Mouse (Mus musculus) left cerebral cortex, adult 8-10 months (tissue): Measurements from ENCODE around the gene Zbtb22. TPM values are rescaled to one million over a fixed set of nuclear protein-coding genes. Genes with fewer than 3 reads are reported as not detected.
"Not testable (repeated sequence)": the region's sequence is repeated elsewhere in the genome, so short reads cannot be mapped to it uniquely, and the experiment has no call there.

Experiments used
- DNase-seq, 2 experiments: peaks; one replicate each; pipeline ENCODE4 v3.0.0; 2022; ENCODE audit warnings: low spot score in 2 of 2
- total RNA-seq, 4 experiments: library from RNA; stranded (reverse); gene quantifications; 2 replicates each; pipeline ENCODE4 v1.2.4; 2022

Gene Zbtb22
- total RNA-seq, 4 experiments from 2014 or later = 36.8 to 44.6 (median 41.3) TPM

- not testable (repeated sequence) for DNase-seq
These were observed 11.6 kb upstream of the Zbtb22 start for GRCm38 (mm10) chr17:33903911-33904651.

- DNase-seq = not testable (repeated sequence)
These were observed 10.9 kb upstream of the Zbtb22 start, which contains the start of gene Platr17 for GRCm38 (mm10) chr17:33904835-33905234. Gene Platr17, plus strand, starts transcription at chr17:33905135.

- DNase-seq = peak in 1 of 2 experiments; percentile 63
These were observed 7.2 kb upstream of the Zbtb22 start for GRCm38 (mm10) chr17:33908331-33909076.

- peak; percentile 94 to 99 for DNase-seq
These were observed 6.4 kb upstream of the Zbtb22 start, which contains the start of gene Daxx for GRCm38 (mm10) chr17:33909077-33909868. Gene Daxx, plus strand, starts transcription at chr17:33909414.

- no peak for DNase-seq
These were observed 5.8 kb upstream of the Zbtb22 start for GRCm38 (mm10) chr17:33909869-33910250.

GRCm38 (mm10) chr17:33910346-33911051 is 5.2 kb upstream of the Zbtb22 start:
- no peak for DNase-seq

GRCm38 (mm10) chr17:33911052-33911812 is 4.5 kb upstream of the Zbtb22 start:
- DNase-seq = no peak

- peak in 1 of 2 experiments; percentile 24 for DNase-seq
These were observed 3.8 kb upstream of the Zbtb22 start for GRCm38 (mm10) chr17:33911813-33912414.

- no peak for DNase-seq
These were observed 2.4 kb upstream of the Zbtb22 start for GRCm38 (mm10) chr17:33913264-33913663.

GRCm38 (mm10) chr17:33913905-33914304 is 1.8 kb upstream of the Zbtb22 start:
- DNase-seq = no peak

GRCm38 (mm10) chr17:33914969-33915391 is 724 bp upstream of the Zbtb22 start:
- peak in 1 of 2 experiments; percentile 9 for DNase-seq

- peak in 1 of 2 experiments; percentile 28 for DNase-seq
These were observed 590 bp downstream of the Zbtb22 start for GRCm38 (mm10) chr17:33916294-33916693.

GRCm38 (mm10) chr17:33916847-33917655 is 1.3 kb downstream of the Zbtb22 start:
- DNase-seq = peak in 1 of 2 experiments; percentile 36

GRCm38 (mm10) chr17:33917656-33918292 is 2.1 kb downstream of the Zbtb22 start:
- DNase-seq = peak in 1 of 2 experiments; percentile 26

GRCm38 (mm10) chr17:33918293-33919203 is 2.8 kb downstream of the Zbtb22 start:
- DNase-seq = peak in 1 of 2 experiments; percentile 31

GRCm38 (mm10) chr17:33919351-33920281 is 3.9 kb downstream of the Zbtb22 start:
- peak; percentile 47 to 49 for DNase-seq
